Mouse (Mus musculus): Measurements from ENCODE around the gene Dnajb8. TPM values are rescaled to one million over a fixed set of nuclear protein-coding genes. Genes with fewer than 3 reads are reported as not detected.
A peak's percentile ranks its signal among the peaks of the same experiment; 100 is the strongest.

The Dnajb8 gene
- polyA plus RNA-seq, 1 experiment from 2014 or later: not detected

DNA sequence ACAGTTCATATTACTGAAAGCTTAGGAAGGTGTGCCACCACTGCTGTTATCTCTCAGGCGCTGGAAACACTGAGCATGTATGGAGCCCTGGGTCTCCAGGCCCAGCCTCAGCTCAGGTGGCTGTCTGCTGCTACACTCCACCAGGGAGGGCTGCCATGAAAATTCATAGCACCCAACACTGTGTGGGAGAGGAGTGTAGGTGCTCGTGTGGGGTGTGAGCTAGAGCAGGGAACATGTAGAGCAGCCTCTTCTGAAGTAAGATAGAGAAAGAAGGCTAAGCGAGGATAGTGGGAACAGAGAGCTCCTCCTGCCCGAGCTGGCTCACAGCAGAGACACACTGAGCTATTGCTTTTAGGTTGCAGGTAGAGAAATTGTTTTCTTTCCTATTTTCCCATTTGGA lies 54.2 kb downstream of the Dnajb8 start:
- Histone ChIP-seq H3K4me3 (no peak overlapping the region), H3K36me3 (replicated peaks) (no peaks in the 10 kb centered on the region; the same call in 1 of the 2 replicates), H3K4me1 (no peaks in the 10 kb centered on the region), H3K9me3 (no peaks in the 10 kb centered on the region), H3K27me3 (replicated peaks; ENCODE audit: low read depth, poor library complexity, severe bottlenecking) (no peaks in the 10 kb centered on the region), H3K27ac (replicated peaks) (no peak overlapping the region)
- 85% methylated on average over 4 of the region's 4 CpGs for WGBS
- DNase-seq (ENCODE audit: low spot score): no peak

DNA sequence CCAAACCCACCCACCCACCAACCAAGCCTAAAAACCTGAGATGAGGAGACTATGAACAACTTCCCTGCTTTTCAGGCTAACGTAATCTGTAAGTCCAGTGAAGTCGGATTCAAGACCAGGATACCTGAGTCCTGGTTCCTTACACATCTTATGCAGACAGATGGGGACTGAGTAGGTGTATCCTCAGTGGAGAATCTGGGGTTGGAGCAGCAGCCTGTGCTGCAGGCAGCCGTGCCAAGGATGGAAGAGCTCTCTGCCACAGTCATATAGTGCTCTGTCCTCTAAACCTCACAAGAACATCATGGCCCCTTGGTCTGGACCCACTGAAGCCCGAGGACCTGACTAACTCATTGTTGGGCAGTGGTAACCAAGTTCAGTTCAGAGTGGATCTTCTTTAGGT lies 55.2 kb downstream of the Dnajb8 start:
- Histone ChIP-seq H3K9me3 (no peaks in the 10 kb centered on the region), H3K27me3 (replicated peaks; ENCODE audit: low read depth, poor library complexity, severe bottlenecking) (no peaks in the 10 kb centered on the region), H3K4me1 (no peaks in the 10 kb centered on the region), H3K27ac (replicated peaks) (no peak overlapping the region), H3K4me3 (no peak overlapping the region), H3K36me3 (replicated peaks) (no peaks in the 10 kb centered on the region; the same call in 1 of the 2 replicates)
- 90% methylated on average over 4 of the region's 4 CpGs for whole genome bisulfite sequencing
- DNase-seq (ENCODE audit: low spot score): no peak

DNA sequence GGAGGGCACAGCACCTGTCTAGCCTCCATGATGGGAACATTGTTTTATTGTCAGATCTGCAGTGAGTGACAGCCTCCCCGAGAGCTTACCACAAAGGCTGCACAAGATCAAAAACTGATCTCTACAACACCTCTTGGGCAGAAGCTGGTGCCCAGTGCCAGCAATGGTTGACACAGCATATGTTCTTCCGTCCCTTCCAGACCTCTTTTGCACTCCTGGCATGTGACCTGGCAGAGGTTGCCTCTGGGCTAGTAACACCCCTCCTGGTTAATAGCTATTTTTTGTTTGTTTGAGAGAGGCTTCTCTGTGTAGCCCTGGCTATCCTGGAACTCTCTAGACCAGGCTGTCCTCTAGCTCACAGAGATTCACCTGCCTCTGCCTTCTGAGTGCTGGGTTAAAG lies 56.1 kb downstream of the Dnajb8 start:
- H3K36me3 ChIP-seq (replicated peaks): no peaks in the 10 kb centered on the region; the same call in 1 of the 2 replicates
- DNase-seq (ENCODE audit: low spot score): no peak
- H3K9me3 ChIP-seq: no peaks in the 10 kb centered on the region
- no peak overlapping the region for H3K4me3 ChIP-seq
- no peak overlapping the region for H3K27ac ChIP-seq (replicated peaks)
- H3K4me1 ChIP-seq: no peaks in the 10 kb centered on the region
- 88% methylated on average over 2 of the region's 2 CpGs for WGBS
- H3K27me3 ChIP-seq (replicated peaks; ENCODE audit: low read depth, poor library complexity, severe bottlenecking): no peaks in the 10 kb centered on the region

DNA sequence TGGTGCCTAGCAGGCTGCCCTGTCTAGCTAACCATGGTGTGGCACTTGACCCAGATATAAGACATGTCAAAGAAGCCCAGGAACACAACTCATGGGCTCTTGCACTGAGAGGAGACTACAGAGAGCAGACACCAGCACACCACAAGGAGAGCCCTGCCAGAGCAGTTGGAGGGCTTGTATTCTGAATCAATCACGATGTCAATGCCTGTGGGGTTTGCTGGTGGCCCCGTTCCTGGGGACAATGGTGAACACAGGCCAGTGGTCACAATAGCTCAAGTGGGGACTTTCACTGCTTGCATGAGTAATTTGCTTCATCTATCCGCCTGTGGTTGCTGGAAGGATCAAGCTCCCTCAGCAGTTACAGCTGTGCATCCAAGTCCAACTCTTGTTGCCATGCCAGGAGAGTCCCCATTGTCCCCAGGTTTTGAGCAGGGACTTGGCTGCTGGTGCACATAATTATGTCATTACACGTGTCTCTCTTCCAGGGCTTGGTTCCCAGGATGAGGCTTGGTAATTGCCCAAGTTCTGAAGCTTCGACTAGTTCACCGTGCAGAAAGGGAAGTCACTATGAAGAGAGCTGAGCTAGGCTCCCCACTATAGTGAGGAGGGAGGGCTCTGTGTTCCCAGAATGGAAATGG lies 68.2 kb downstream of the Dnajb8 start:
- peaks cover 3% of the 10 kb centered on the region; the same call in 1 of the 2 replicates for H3K4me1 ChIP-seq
- H3K27me3 ChIP-seq (replicated peaks; ENCODE audit: low read depth, poor library complexity, severe bottlenecking): no peaks in the 10 kb centered on the region
- no peak for DNase-seq (ENCODE audit: low spot score)
- no peaks in the 10 kb centered on the region for H3K9me3 ChIP-seq
- 89% methylated on average over 6 of the region's 6 CpGs for WGBS
- peaks cover 3% of the 10 kb centered on the region; the same call in 1 of the 2 replicates for H3K36me3 ChIP-seq (replicated peaks)
- H3K27ac ChIP-seq (replicated peaks): no peak overlapping the region
- no peak overlapping the region for H3K4me3 ChIP-seq

DNA sequence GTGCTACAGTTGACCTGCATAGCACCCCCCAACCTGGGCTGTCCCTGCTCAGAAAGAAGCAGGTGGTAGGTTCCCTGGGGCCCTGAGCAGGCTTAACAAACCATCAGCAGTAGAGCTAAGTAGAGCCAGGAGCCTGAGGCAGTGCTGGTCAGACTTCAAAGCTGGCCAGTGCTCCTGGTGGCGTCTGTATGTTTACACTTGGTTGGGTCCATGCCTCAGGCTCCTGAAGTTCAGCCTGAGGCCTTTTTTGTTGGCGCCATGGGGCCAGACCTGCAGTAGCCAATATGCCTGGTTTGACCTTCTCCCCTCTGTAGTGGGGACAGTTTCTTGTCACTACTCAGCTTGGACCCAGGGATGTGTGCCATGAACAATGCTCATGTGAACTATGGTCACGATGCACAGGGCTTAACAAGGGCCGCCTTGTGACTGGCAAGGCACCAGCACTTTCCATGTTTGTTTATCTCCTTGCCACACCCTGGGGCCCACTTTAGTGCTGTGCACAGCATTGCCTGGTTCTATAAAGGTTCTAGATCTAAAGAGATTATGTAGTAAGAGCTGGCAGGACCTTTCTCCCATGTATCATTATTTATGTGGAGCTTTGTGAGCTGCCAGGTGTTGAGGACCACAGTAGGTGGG lies 70.3 kb downstream of the Dnajb8 start:
- Histone ChIP-seq H3K27me3 (replicated peaks; ENCODE audit: low read depth, poor library complexity, severe bottlenecking) (0 out of 2 replicates have a peak, but pooled peaks cover 3% of the 10 kb centered on the region), H3K4me3 (no peak overlapping the region), H3K9me3 (no peaks in the 10 kb centered on the region), H3K27ac (replicated peaks) (no peak overlapping the region), H3K4me1 (peaks cover 3% of the 10 kb centered on the region; the same call in 1 of the 2 replicates), H3K36me3 (replicated peaks) (peaks cover 19% of the 10 kb centered on the region)
- 76% methylated on average over 4 of the region's 4 CpGs for WGBS
- no peak for DNase-seq (ENCODE audit: low spot score)

DNA sequence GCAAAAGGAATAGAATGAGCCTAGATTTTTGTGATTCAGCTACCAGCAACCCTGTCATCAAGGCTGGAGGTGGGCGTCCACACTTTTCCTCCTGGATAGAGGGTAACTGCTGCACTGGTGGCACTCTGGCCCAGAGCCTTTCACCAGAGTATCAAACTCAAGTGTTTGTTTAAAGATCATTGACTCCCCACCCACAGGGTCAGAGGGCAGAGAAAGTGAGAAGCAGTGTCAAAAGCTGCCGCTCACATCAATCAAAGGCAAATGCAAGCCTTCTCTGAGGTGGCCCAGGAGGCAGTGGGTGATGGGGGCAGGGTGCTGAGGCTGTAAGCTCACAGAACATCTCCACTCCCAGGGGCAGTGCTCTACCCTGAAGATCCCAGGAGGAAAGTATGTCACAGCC lies 77.4 kb downstream of the Dnajb8 start:
- 22% methylated on average over 2 of the region's 2 CpGs for WGBS
- Histone ChIP-seq H3K27me3 (replicated peaks; ENCODE audit: low read depth, poor library complexity, severe bottlenecking) (peaks cover 21% of the 10 kb centered on the region; the same call in 1 of the 2 replicates), H3K4me1 (peaks cover 29% of the 10 kb centered on the region), H3K4me3 (no peak overlapping the region), H3K27ac (replicated peaks) (peak overlapping the region; percentile 54), H3K36me3 (replicated peaks) (peaks cover 21% of the 10 kb centered on the region), H3K9me3 (no peaks in the 10 kb centered on the region)
- DNase-seq (ENCODE audit: low spot score): peak; percentile 24

DNA sequence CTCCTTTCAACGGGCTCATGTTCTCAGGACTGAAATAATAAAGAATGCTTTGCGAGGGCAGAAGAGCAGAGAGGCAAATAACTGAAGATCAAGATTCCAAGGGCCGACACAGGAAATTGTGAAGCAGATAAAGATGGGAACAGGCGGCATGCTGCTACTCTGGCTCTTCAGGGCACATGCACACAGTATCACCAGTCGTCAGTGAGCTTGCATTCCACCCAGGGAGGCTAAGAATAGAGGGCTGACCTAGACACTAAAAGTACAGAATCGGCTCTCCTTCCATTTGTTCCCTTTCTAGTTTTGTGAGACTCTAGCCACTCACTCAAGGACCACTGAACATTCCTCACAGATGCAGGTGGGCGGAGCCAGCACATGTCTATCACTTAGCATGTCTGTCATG lies 79.2 kb downstream of the Dnajb8 start:
- H3K27me3 ChIP-seq (replicated peaks; ENCODE audit: low read depth, poor library complexity, severe bottlenecking): peaks cover 21% of the 10 kb centered on the region; the same call in 1 of the 2 replicates
- 71% methylated on average over 7 of the region's 7 CpGs for WGBS

More for the DNA sequence above, 79.2 kb downstream of the Dnajb8 start:
- H3K4me3 ChIP-seq: no peak overlapping the region
- peaks cover 29% of the 10 kb centered on the region for H3K4me1 ChIP-seq
- H3K27ac ChIP-seq (replicated peaks): no peak overlapping the region
- DNase-seq (ENCODE audit: low spot score): no peak
- H3K36me3 ChIP-seq (replicated peaks): peaks cover 16% of the 10 kb centered on the region
- H3K9me3 ChIP-seq: no peaks in the 10 kb centered on the region

Other genes with a start within 250 kb of the Dnajb8 start
- 29.2 and 35.8 TPM in 2 replicates for gene H1fx, start 240.6 kb upstream of the Dnajb8 start, polyA plus RNA-seq (2016; fragmentation: Nextera tagmentation; extraction: Ambion mirVana)
- 206 and 207 TPM in 2 replicates for gene Rab7, start 177.0 kb upstream of the Dnajb8 start, polyA plus RNA-seq (2016; fragmentation: Nextera tagmentation; extraction: Ambion mirVana)
- gene Rpn1, start 137.8 kb upstream of the Dnajb8 start, polyA plus RNA-seq (2016; fragmentation: Nextera tagmentation; extraction: Ambion mirVana): 302 and 327 TPM in 2 replicates
- gene Gata2, start 28.4 kb upstream of the Dnajb8 start, polyA plus RNA-seq (2016; fragmentation: Nextera tagmentation; extraction: Ambion mirVana): 34.6 and 35.9 TPM in 2 replicates
- gene Eefsec, start 224.3 kb downstream of the Dnajb8 start, polyA plus RNA-seq (2016; fragmentation: Nextera tagmentation; extraction: Ambion mirVana): 44.6 and 45.0 TPM in 2 replicates
- 215 and 227 TPM in 2 replicates for gene Ruvbl1, start 243.1 kb downstream of the Dnajb8 start, polyA plus RNA-seq (2016; fragmentation: Nextera tagmentation; extraction: Ambion mirVana)

Measured in embryonic facial prominence, embryonic 10.5 days (tissue).